Mouse (Mus musculus): ENCODE results near the gene Cenpp.

- no peak for TF ChIP-seq CTCF (IDR thresholded peaks at IDR 0.05; ENCODE audit: insufficient read depth, low read length)
- no peak for TF ChIP-seq POLR2A (IDR thresholded peaks at IDR 0.05; ENCODE audit: borderline replicate concordance, extremely low read depth, low read depth, low read length)
Measured at GRCm38 (mm10) chr13:49465875-49466274, 186.7 kb downstream of the Cenpp start.
